Mouse (Mus musculus): ENCODE data around the gene Ubac2. TPM values are rescaled to one million over a fixed set of nuclear protein-coding genes. Genes with fewer than 3 reads are reported as not detected.

Ubac2 gene
- polyA plus RNA-seq, 1 experiment = 1.3 TPM

DNA sequence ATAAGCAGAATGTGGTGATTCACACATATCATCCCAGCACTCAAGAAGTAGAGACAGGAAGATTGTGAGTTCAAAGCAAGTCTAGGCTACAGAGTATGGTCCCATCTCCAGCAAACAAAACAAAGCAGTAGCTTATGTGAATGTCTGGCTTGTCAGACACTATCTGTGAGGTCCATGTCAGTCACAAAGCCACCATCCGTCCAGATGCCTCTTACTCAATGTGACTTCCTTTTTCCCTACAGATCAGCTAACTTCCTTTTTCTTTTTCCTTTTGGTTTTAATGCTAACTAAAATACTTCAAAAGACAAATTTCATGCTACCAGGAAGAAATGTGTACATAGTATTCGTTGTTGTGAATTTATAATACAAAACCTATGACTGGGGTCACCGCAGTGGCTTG lies 107.1 kb downstream of the Ubac2 start:
- Histone ChIP-seq H3K4me1 (ENCODE audit: control insufficient read depth) (no peaks in the 10 kb centered on the region), H3K9me3 (ENCODE audit: control insufficient read depth, low read length) (no peaks in the 10 kb centered on the region), H3K4me3 (replicated peaks) (no peak overlapping the region), H3K36me3 (ENCODE audit: control insufficient read depth) (peaks cover 2% of the 10 kb centered on the region; the same call in 1 of the 2 replicates), H3K27me3 (ENCODE audit: control insufficient read depth) (no peaks in the 10 kb centered on the region)
- TF ChIP-seq TAL1 (IDR thresholded peaks at IDR 0.05; ENCODE audit: low read length) (no peak), GATA1 (IDR thresholded peaks at IDR 0.05; ENCODE audit: low read length) (no peak)

DNA sequence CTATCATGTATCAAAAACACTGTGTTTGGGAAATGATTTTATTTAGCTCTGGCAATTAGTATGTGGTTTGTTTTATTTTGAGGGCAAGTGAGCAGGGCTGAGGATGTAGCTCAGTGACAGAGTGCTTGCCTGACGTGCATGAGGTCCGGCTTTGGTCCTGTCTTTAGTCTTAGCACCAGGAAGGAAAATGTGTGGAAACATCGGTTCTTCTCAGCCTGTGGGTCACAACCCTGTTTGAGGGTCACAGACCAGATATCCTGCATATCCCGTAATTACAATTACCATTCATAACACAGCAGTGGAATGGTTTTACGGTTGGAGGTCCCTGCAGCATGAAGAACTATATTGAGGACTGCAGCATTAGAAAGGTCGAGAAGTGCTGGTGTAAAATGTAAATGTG lies 107.6 kb downstream of the Ubac2 start:
- TF ChIP-seq GATA1 (IDR thresholded peaks at IDR 0.05; ENCODE audit: low read length) = no peak
- TF ChIP-seq TAL1 (IDR thresholded peaks at IDR 0.05; ENCODE audit: low read length) = no peak
- H3K4me1 ChIP-seq (ENCODE audit: control insufficient read depth) = no peaks in the 10 kb centered on the region
- no peak overlapping the region for H3K4me3 ChIP-seq (replicated peaks)
- no peaks in the 10 kb centered on the region for H3K27me3 ChIP-seq (ENCODE audit: control insufficient read depth)
- H3K36me3 ChIP-seq (ENCODE audit: control insufficient read depth) = peaks cover 4% of the 10 kb centered on the region; the same call in 1 of the 2 replicates
- H3K9me3 ChIP-seq (ENCODE audit: control insufficient read depth, low read length) = no peaks in the 10 kb centered on the region

DNA sequence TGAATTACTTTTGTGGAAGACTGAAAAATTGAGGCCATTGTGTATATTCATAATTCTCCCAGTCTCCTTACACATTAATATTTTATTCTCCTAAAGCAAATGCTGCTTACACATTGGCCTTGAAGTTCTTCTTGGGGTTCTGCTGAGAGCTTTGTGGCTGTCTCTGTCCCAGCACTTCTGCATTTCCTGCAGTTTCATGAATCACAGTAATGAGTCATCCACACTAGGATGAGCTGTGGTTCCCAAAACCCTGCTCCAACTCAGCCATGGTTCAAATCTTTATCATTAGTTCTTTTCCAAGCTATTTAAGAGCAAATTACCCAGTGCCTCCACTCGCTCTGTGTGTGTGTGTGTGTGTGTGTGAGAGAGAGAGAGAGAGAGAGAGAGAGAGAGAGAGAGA lies 108.9 kb downstream of the Ubac2 start:
- TF ChIP-seq TAL1 (IDR thresholded peaks at IDR 0.05; ENCODE audit: low read length) (no peak), GATA1 (IDR thresholded peaks at IDR 0.05; ENCODE audit: low read length) (no peak)
- Histone ChIP-seq H3K9me3 (ENCODE audit: control insufficient read depth, low read length) (no peaks in the 10 kb centered on the region), H3K4me3 (replicated peaks) (no peak overlapping the region), H3K4me1 (ENCODE audit: control insufficient read depth) (no peaks in the 10 kb centered on the region), H3K36me3 (ENCODE audit: control insufficient read depth) (peaks cover 5% of the 10 kb centered on the region; the same call in 1 of the 2 replicates), H3K27me3 (ENCODE audit: control insufficient read depth) (no peaks in the 10 kb centered on the region)

DNA sequence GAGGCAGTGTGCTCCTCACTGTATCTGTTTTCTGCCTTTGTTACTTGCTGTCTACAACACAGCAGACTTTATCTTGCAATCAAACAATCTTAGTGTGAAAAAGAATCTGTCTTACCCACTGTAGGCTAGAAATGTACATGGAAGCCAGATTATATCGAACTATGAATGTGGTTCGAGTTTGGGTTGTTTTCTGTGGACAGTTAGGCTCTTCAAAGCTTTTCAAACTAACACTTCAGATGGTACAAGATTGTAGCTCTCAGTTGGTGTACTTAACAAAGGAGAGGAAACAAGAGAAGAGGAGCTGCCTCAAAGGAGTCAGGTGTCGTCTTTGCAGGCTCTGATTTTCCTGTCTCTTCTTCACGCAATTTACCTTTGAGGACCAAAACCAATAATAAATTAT lies 109.3 kb downstream of the Ubac2 start:
- no peaks in the 10 kb centered on the region for H3K9me3 ChIP-seq (ENCODE audit: control insufficient read depth, low read length)
- H3K27me3 ChIP-seq (ENCODE audit: control insufficient read depth) = no peaks in the 10 kb centered on the region
- peaks cover 5% of the 10 kb centered on the region; the same call in 1 of the 2 replicates for H3K36me3 ChIP-seq (ENCODE audit: control insufficient read depth)
- H3K4me1 ChIP-seq (ENCODE audit: control insufficient read depth) = no peaks in the 10 kb centered on the region
- H3K4me3 ChIP-seq (replicated peaks) = no peak overlapping the region
- no peak for TF ChIP-seq GATA1 (IDR thresholded peaks at IDR 0.05; ENCODE audit: low read length)
- no peak for TF ChIP-seq TAL1 (IDR thresholded peaks at IDR 0.05; ENCODE audit: low read length)

DNA sequence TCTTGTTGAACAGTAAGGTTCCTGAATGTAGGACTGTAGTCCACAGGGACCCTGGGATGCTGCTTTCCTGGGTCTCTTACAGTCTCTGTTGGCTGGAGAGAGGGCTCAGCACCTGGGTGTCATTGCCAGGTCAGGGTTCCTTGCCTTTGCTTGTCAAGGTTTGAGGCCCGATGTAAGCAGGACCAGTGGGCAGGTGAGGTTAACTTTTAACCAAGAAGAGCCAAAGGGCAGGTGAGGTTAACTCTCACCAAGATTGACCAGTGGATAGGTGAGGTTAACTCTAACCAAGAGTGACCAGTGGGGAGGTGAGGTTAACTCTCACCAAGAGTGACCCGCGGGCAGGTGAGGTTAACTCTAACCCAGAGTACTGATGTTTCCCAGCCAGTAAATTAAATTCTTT lies 110.9 kb downstream of the Ubac2 start:
- TF ChIP-seq GATA1 (IDR thresholded peaks at IDR 0.05; ENCODE audit: low read length) (no peak), TAL1 (IDR thresholded peaks at IDR 0.05; ENCODE audit: low read length) (no peak)
- Histone ChIP-seq H3K36me3 (ENCODE audit: control insufficient read depth) (peaks cover 7% of the 10 kb centered on the region), H3K4me1 (ENCODE audit: control insufficient read depth) (no peaks in the 10 kb centered on the region), H3K4me3 (replicated peaks) (no peak overlapping the region), H3K27me3 (ENCODE audit: control insufficient read depth) (no peaks in the 10 kb centered on the region), H3K9me3 (ENCODE audit: control insufficient read depth, low read length) (no peaks in the 10 kb centered on the region)

DNA sequence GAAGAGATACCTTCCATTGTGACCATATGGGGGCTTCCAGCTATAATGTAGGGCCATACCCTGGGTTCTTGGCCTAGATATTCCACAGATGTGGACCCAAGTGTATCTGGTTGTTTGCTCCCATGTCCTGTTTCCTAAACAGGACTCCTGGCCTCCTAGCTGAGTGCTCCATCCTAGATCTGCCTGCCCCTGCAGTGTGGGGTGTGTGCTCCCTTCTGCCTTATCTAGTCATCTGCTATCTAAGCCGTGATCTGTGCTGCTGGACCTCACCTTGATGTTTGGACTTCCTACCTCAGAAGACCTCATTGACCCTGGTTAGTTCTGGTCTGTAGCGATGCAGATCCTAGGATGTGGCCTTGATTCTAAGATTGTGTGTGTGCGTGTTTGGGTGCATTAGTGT lies 111.4 kb downstream of the Ubac2 start:
- H3K4me1 ChIP-seq (ENCODE audit: control insufficient read depth) = no peaks in the 10 kb centered on the region
- H3K27me3 ChIP-seq (ENCODE audit: control insufficient read depth) = no peaks in the 10 kb centered on the region
- H3K36me3 ChIP-seq (ENCODE audit: control insufficient read depth) = peaks cover 6% of the 10 kb centered on the region
- H3K4me3 ChIP-seq (replicated peaks) = no peak overlapping the region
- no peaks in the 10 kb centered on the region for H3K9me3 ChIP-seq (ENCODE audit: control insufficient read depth, low read length)
- TF ChIP-seq TAL1 (IDR thresholded peaks at IDR 0.05; ENCODE audit: low read length) = no peak
- no peak for TF ChIP-seq GATA1 (IDR thresholded peaks at IDR 0.05; ENCODE audit: low read length)

DNA sequence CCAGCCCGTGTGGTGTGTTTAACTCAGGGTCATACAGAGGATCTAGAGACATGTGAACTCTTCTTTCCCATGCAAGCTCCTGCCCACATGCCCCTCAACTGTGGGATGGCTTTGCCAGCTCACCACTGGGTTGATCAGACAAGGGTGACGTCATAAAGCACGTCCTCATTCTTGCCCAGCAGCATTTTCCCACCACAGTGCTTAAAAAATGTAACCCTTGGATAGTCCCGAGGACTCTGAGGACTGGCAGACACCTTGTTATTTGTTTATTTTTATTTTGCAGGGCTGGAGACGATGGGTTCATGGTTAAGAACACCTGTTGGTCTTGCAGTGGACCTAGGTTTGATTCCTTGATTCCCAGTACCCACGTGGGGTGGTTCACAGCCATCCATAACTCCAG lies 112.5 kb downstream of the Ubac2 start:
- H3K27me3 ChIP-seq (ENCODE audit: control insufficient read depth) = no peaks in the 10 kb centered on the region
- no peak overlapping the region for H3K4me3 ChIP-seq (replicated peaks)
- H3K4me1 ChIP-seq (ENCODE audit: control insufficient read depth) = peaks cover 2% of the 10 kb centered on the region; the same call in 1 of the 2 replicates
- H3K9me3 ChIP-seq (ENCODE audit: control insufficient read depth, low read length) = no peaks in the 10 kb centered on the region
- H3K36me3 ChIP-seq (ENCODE audit: control insufficient read depth) = peaks cover 10% of the 10 kb centered on the region
- TF ChIP-seq TAL1 (IDR thresholded peaks at IDR 0.05; ENCODE audit: low read length) = no peak
- TF ChIP-seq GATA1 (IDR thresholded peaks at IDR 0.05; ENCODE audit: low read length) = no peak

DNA sequence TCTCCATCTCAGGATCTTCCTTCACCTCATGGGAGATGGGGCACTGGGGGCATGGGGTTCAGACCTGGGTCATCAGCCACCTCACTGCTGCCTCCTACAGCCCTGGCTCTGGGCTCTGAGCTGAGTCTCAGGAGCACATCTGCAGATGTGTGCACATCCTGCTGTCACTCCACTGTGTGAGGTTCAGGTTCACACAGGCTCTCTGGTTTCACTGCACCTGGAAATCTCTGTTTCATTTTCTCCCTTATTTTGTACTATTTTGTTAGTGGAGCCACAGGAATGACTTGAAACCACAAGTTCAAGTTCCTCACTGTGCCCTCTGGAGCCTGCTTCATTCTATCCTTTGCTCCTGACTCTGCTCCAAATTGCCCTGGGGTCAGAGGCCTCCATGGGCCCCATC lies 113.5 kb downstream of the Ubac2 start:
- H3K4me1 ChIP-seq (ENCODE audit: control insufficient read depth) = peaks cover 2% of the 10 kb centered on the region; the same call in 1 of the 2 replicates
- H3K36me3 ChIP-seq (ENCODE audit: control insufficient read depth) = peaks cover 16% of the 10 kb centered on the region
- H3K9me3 ChIP-seq (ENCODE audit: control insufficient read depth, low read length) = no peaks in the 10 kb centered on the region
- H3K4me3 ChIP-seq (replicated peaks) = no peak overlapping the region
- no peaks in the 10 kb centered on the region for H3K27me3 ChIP-seq (ENCODE audit: control insufficient read depth)
- no peak for TF ChIP-seq GATA1 (IDR thresholded peaks at IDR 0.05; ENCODE audit: low read length)
- TF ChIP-seq TAL1 (IDR thresholded peaks at IDR 0.05; ENCODE audit: low read length) = no peak

DNA sequence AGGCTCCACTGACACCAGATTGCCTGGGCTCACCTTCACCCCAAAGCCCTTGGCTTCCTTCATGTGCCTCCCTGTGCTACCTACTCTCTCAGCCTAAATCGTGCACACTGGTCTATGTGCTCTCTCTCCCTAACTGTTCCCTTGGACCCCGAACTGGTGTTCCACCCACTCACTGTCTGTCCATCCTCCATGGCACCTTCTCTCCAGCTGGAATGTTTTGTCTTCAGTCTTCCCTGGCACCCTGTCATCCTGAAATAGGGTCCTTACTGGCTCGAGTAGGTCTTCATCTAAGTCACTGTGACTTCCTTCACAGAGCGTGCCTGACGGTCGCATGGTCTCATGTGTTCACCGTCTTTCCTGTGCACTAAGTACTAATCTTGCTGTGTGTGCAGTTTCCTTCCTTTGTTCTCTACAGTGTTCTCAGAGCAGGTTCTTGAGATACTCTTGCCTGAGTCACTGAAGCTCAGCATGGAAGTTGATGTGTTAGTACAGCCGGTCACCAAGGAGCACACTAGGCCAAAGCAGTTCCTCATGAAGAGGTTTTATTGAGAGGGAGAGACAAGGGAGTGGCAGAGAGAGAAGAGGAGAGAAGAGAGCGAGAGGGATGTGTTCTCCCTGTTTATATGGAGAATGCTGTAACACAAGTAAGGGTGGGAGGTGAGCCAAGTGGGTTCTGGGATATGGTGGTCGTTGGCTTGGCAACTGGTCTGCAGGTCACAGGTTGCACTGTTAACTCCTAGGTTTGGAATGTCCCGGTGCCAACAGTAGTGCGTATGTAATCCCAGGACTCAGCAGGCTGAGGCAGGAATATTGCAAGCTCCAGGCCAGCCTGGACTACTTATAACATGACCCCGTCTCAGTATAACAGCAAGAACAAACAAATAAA lies 114.2 kb downstream of the Ubac2 start:
- TF ChIP-seq GATA1 (IDR thresholded peaks at IDR 0.05; ENCODE audit: low read length) = no peak
- no peak for TF ChIP-seq TAL1 (IDR thresholded peaks at IDR 0.05; ENCODE audit: low read length)
- no peaks in the 10 kb centered on the region for H3K9me3 ChIP-seq (ENCODE audit: control insufficient read depth, low read length)
- peaks cover 2% of the 10 kb centered on the region; the same call in 1 of the 2 replicates for H3K4me1 ChIP-seq (ENCODE audit: control insufficient read depth)
- no peak overlapping the region for H3K4me3 ChIP-seq (replicated peaks)
- peaks cover 20% of the 10 kb centered on the region for H3K36me3 ChIP-seq (ENCODE audit: control insufficient read depth)
- no peaks in the 10 kb centered on the region for H3K27me3 ChIP-seq (ENCODE audit: control insufficient read depth)
